11 mouse cellular contexts compared by ENCODE assay signal in genomic region chr11:87584711-87585505, GRCm38 (mm10). TPM values are rescaled to one million over a fixed set of nuclear protein-coding genes. Genes with fewer than 3 reads are reported as not detected.
DNase-seq lines count a peak whose midpoint lies in the region; ATAC-seq and TF ChIP-seq lines count a peak whose summit lies in the region.
"Had no signal": no experiment of that assay in that cellular context is flagged by ENCODE, and none has a peak within 500 bp of the region (broad histone marks: within the 10 kb centered on the region; RNA-seq: fewer than 3 reads in every experiment).

No protein-coding gene starts in this region.

- H3K9me3 ChIP-seq in liver, embryonic 13.5 days (replicated peaks), result no peaks in the 10 kb centered on the region
- H3K9me3 ChIP-seq in liver, embryonic 11.5 days (ENCODE audit: control insufficient read depth, low read length), result no peaks in the 10 kb centered on the region
- H3K9me3 ChIP-seq in kidney, postnatal 0 days (replicated peaks; ENCODE audit: low read length), result no peaks in the 10 kb centered on the region
- no peaks in the 10 kb centered on the region for H3K9me3 ChIP-seq in stomach, embryonic 15.5 days
- H3K9me3 ChIP-seq in midbrain, embryonic 13.5 days, result no peaks in the 10 kb centered on the region
- H3K9me3 ChIP-seq: G1E; midbrain, embryonic 12.5 days had no signal

- H3K27ac ChIP-seq in liver, embryonic 13.5 days, result peak overlapping the region; percentile 52
- H3K27ac ChIP-seq in liver, embryonic 11.5 days (ENCODE audit: low read depth, low read length), result no peak overlapping the region
- peak overlapping the region; percentile 55 for H3K27ac ChIP-seq in kidney, postnatal 0 days
- H3K27ac ChIP-seq in stomach, embryonic 15.5 days, result peak overlapping the region; percentile 48
- H3K27ac ChIP-seq in midbrain, embryonic 13.5 days, result no peak overlapping the region
- H3K27ac ChIP-seq: midbrain, embryonic 12.5 days had no signal

- no peak overlapping the region for H3K4me2 ChIP-seq in liver, embryonic 13.5 days
- H3K4me2 ChIP-seq in liver, embryonic 11.5 days, result no peak overlapping the region
- no peak overlapping the region for H3K4me2 ChIP-seq in kidney, postnatal 0 days (ENCODE audit: low read length)
- no peak overlapping the region for H3K4me2 ChIP-seq in stomach, embryonic 15.5 days
- H3K4me2 ChIP-seq in midbrain, embryonic 13.5 days (replicated peaks), result no peak overlapping the region
- H3K4me2 ChIP-seq: midbrain, embryonic 12.5 days had no signal

- intact Hi-C loops in left cerebral cortex, postnatal 36 days (cut with DNase I), result no loop called here

- H3K4me3 ChIP-seq in liver, embryonic 13.5 days (replicated peaks), result no peak overlapping the region
- no peak overlapping the region for H3K4me3 ChIP-seq in liver, embryonic 11.5 days (ENCODE audit: low read depth, low read length)
- H3K4me3 ChIP-seq in kidney, postnatal 0 days (replicated peaks; ENCODE audit: low read depth, low read length), result no peak overlapping the region
- no peak overlapping the region for H3K4me3 ChIP-seq in stomach, embryonic 15.5 days (replicated peaks)
- no peak overlapping the region for H3K4me3 ChIP-seq in midbrain, embryonic 13.5 days (replicated peaks)
- H3K4me3 ChIP-seq: midbrain, embryonic 12.5 days had no signal

- no peaks in the 10 kb centered on the region for H3K27me3 ChIP-seq in liver, embryonic 13.5 days
- H3K27me3 ChIP-seq in liver, embryonic 11.5 days (replicated peaks; ENCODE audit: control insufficient read depth, insufficient read depth, low read length), result no peaks in the 10 kb centered on the region
- no peaks in the 10 kb centered on the region for H3K27me3 ChIP-seq in kidney, postnatal 0 days (ENCODE audit: insufficient read depth, low read length)
- H3K27me3 ChIP-seq in stomach, embryonic 15.5 days (replicated peaks), result no peaks in the 10 kb centered on the region
- 0 out of 2 replicates have a peak, but pooled peaks cover 5% of the 10 kb centered on the region for H3K27me3 ChIP-seq in midbrain, embryonic 13.5 days

- H3K9ac ChIP-seq in liver, embryonic 13.5 days, result no peak overlapping the region
- H3K9ac ChIP-seq in liver, embryonic 11.5 days (ENCODE audit: low read depth, low read length), result no peak overlapping the region
- H3K9ac ChIP-seq in kidney, postnatal 0 days (ENCODE audit: low read depth, low read length), result no peak overlapping the region
- no peak overlapping the region for H3K9ac ChIP-seq in stomach, embryonic 15.5 days
- no peak overlapping the region for H3K9ac ChIP-seq in midbrain, embryonic 13.5 days (replicated peaks)
- H3K9ac ChIP-seq: midbrain, embryonic 12.5 days had no signal

- ATAC-seq in liver, embryonic 13.5 days (ENCODE audit: low read depth), result no peak
- no peak for ATAC-seq in liver, embryonic 11.5 days (replicated peaks; ENCODE audit: low FRiP score)
- peak; percentile 34; the same call in 1 of the 2 replicates for ATAC-seq in kidney, postnatal 0 days (replicated peaks; ENCODE audit: low FRiP score, low read depth)
- ATAC-seq in stomach, embryonic 15.5 days (ENCODE audit: insufficient read depth, low FRiP score, low read depth), result no peak
- no peak for ATAC-seq in midbrain, embryonic 13.5 days

- H3K4me1 ChIP-seq in liver, embryonic 13.5 days (replicated peaks), result peaks cover 11% of the 10 kb centered on the region
- H3K4me1 ChIP-seq in liver, embryonic 11.5 days (replicated peaks; ENCODE audit: control insufficient read depth, insufficient read depth, low read length), result peaks cover 2% of the 10 kb centered on the region
- H3K4me1 ChIP-seq in kidney, postnatal 0 days (replicated peaks; ENCODE audit: insufficient read depth, low read length), result peaks cover 7% of the 10 kb centered on the region
- H3K4me1 ChIP-seq in stomach, embryonic 15.5 days, result peaks cover 10% of the 10 kb centered on the region; the same call in 1 of the 2 replicates
- peaks cover 21% of the 10 kb centered on the region for H3K4me1 ChIP-seq in midbrain, embryonic 13.5 days (replicated peaks)

- no peak for TF ChIP-seq CTCF in kidney, postnatal 0 days (IDR thresholded peaks at IDR 0.05; ENCODE audit: low read depth)

- 69% methylated on average over 10 of the region's 10 CpGs for WGBS in liver, embryonic 13.5 days (ENCODE audit: insufficient replicate concordance)
- 81% methylated on average over 10 of the region's 10 CpGs for WGBS in liver, embryonic 11.5 days
- 62% methylated on average over 10 of the region's 10 CpGs for WGBS in kidney, postnatal 0 days
- WGBS in stomach, embryonic 15.5 days, result 69% methylated on average over 10 of the region's 10 CpGs
- 87% methylated on average over 10 of the region's 10 CpGs for WGBS in midbrain, embryonic 13.5 days

- no peaks in the 10 kb centered on the region for H3K36me3 ChIP-seq in liver, embryonic 13.5 days
- no peaks in the 10 kb centered on the region for H3K36me3 ChIP-seq in liver, embryonic 11.5 days (ENCODE audit: control insufficient read depth, insufficient read depth, low read length)
- 0 out of 2 replicates have a peak, but pooled peaks cover 3% of the 10 kb centered on the region for H3K36me3 ChIP-seq in kidney, postnatal 0 days (ENCODE audit: insufficient read depth, low read length)
- no peaks in the 10 kb centered on the region for H3K36me3 ChIP-seq in stomach, embryonic 15.5 days
- no peaks in the 10 kb centered on the region for H3K36me3 ChIP-seq in midbrain, embryonic 13.5 days
- H3K36me3 ChIP-seq: midbrain, embryonic 12.5 days had no signal

- DNase-seq in liver, embryonic 13.5 days, result no peak
- DNase-seq in liver, embryonic 11.5 days (ENCODE audit: low spot score), result no peak
- peak; percentile 76 to 84 for DNase-seq in heart, adult 18-20 months
- peak; percentile 79 for DNase-seq in kidney, postnatal 0 days (ENCODE audit: low spot score)
- no peak for DNase-seq in left cerebral cortex, postnatal 36 days (ENCODE audit: low spot score in 2 of 2)
- DNase-seq: right cerebral cortex, postnatal 14 days had no signal

RNA-seq across cellular contexts. Expression of gene Mtmr4, which starts 7.1 kb away (rescaled TPM):
- polyA plus RNA-seq in liver, embryonic 13.5 days (2015; fragmentation: Nextera tagmentation; extraction: Ambion mirVana), result 9.4 and 12.2 TPM in 2 replicates
- polyA plus RNA-seq in liver, embryonic 11.5 days (2014; fragmentation: Nextera tagmentation; extraction: Ambion mirVana), result 31.5 and 34.8 TPM in 2 replicates
- 10 to 100 TPM; 22.9 to 25.2 TPM for total RNA-seq in heart, adult 18-20 months (2021)
- 19.8 and 21.0 TPM in 2 replicates for polyA plus RNA-seq in kidney, postnatal 0 days (2015; fragmentation: Nextera tagmentation; extraction: Ambion mirVana)
- polyA plus RNA-seq in stomach, embryonic 15.5 days (2015; fragmentation: Nextera tagmentation; extraction: Ambion mirVana), result 25.6 and 26.5 TPM in 2 replicates
- total RNA-seq in left cerebral cortex, postnatal 36 days (2021), result 10 to 100 TPM; 88.0 to 93.4 TPM
- polyA plus RNA-seq in midbrain, embryonic 13.5 days (2015; fragmentation: Nextera tagmentation; extraction: Ambion mirVana), result 61.8 and 66.6 TPM in 2 replicates

RNA-seq across cellular contexts. Expression of gene Sept4, which starts 16.2 kb away (rescaled TPM):
- 11.2 and 14.9 TPM in 2 replicates for polyA plus RNA-seq in liver, embryonic 13.5 days (2015; fragmentation: Nextera tagmentation; extraction: Ambion mirVana)
- polyA plus RNA-seq in liver, embryonic 11.5 days (2014; fragmentation: Nextera tagmentation; extraction: Ambion mirVana), result 11.1 and 12.8 TPM in 2 replicates
- 10 to 100 TPM; 31.8 to 37.7 TPM for total RNA-seq in heart, adult 18-20 months (2021)
- 146 TPM in 2 replicates for polyA plus RNA-seq in kidney, postnatal 0 days (2015; fragmentation: Nextera tagmentation; extraction: Ambion mirVana)
- 22.2 and 23.7 TPM in 2 replicates for polyA plus RNA-seq in stomach, embryonic 15.5 days (2015; fragmentation: Nextera tagmentation; extraction: Ambion mirVana)
- total RNA-seq in left cerebral cortex, postnatal 36 days (2021), result 100 to 1,000 TPM; 161 to 227 TPM
- polyA plus RNA-seq in midbrain, embryonic 13.5 days (2015; fragmentation: Nextera tagmentation; extraction: Ambion mirVana), result 17.8 and 18.0 TPM in 2 replicates

RNA-seq across cellular contexts. Expression of gene Gm11492, which starts 18.5 kb away (rescaled TPM):
- not detected in 2 replicates for polyA plus RNA-seq in liver, embryonic 13.5 days (2015; fragmentation: Nextera tagmentation; extraction: Ambion mirVana)
- polyA plus RNA-seq in liver, embryonic 11.5 days (2014; fragmentation: Nextera tagmentation; extraction: Ambion mirVana), result not detected in 2 replicates
- not detected for total RNA-seq in heart, adult 18-20 months (2021)
- polyA plus RNA-seq in kidney, postnatal 0 days (2015; fragmentation: Nextera tagmentation; extraction: Ambion mirVana), result not detected in 2 replicates
- not detected in 2 replicates for polyA plus RNA-seq in stomach, embryonic 15.5 days (2015; fragmentation: Nextera tagmentation; extraction: Ambion mirVana)
- under 1 TPM in 1 of 2 experiments, not detected in 1; 0.20 TPM for total RNA-seq in left cerebral cortex, postnatal 36 days (2021)
- polyA plus RNA-seq in midbrain, embryonic 13.5 days (2015; fragmentation: Nextera tagmentation; extraction: Ambion mirVana), result not detected in 2 replicates
- total RNA-seq: layer of hippocampus, adult 18-20 months had no signal
- polyA plus RNA-seq: G1E; midbrain, embryonic 12.5 days had no signal

RNA-seq across cellular contexts. Expression of gene Hsf5, which starts 32.1 kb away (rescaled TPM):
- polyA plus RNA-seq in liver, embryonic 13.5 days (2015; fragmentation: Nextera tagmentation; extraction: Ambion mirVana), result 0.03 TPM in 1 of 2 replicates, not detected in the other
- polyA plus RNA-seq in liver, embryonic 11.5 days (2014; fragmentation: Nextera tagmentation; extraction: Ambion mirVana), result 0.08 and 0.10 TPM in 2 replicates
- not detected for total RNA-seq in heart, adult 18-20 months (2021)
- 0.11 and 0.16 TPM in 2 replicates for polyA plus RNA-seq in kidney, postnatal 0 days (2015; fragmentation: Nextera tagmentation; extraction: Ambion mirVana)
- polyA plus RNA-seq in stomach, embryonic 15.5 days (2015; fragmentation: Nextera tagmentation; extraction: Ambion mirVana), result 0.26 and 0.31 TPM in 2 replicates
- under 1 TPM; 0.42 to 0.57 TPM for total RNA-seq in left cerebral cortex, postnatal 36 days (2021)
- polyA plus RNA-seq in midbrain, embryonic 13.5 days (2015; fragmentation: Nextera tagmentation; extraction: Ambion mirVana), result 0.37 and 0.40 TPM in 2 replicates
- polyA plus RNA-seq: G1E had no signal

Comparison
In these comparisons a context has a peak if more than half of its experiments do, and no peak if none do; other contexts are left out.
1. H3K27ac ChIP-seq: peak in liver, embryonic 13.5 days (single experiment), kidney, postnatal 0 days (single experiment) and stomach, embryonic 15.5 days (single experiment); none in liver, embryonic 11.5 days (single experiment) and midbrain, embryonic 13.5 days (single experiment).
2. DNase-seq: peak in heart, adult 18-20 months (2 of 2) and kidney, postnatal 0 days (single experiment); none in liver, embryonic 13.5 days (single experiment), liver, embryonic 11.5 days (single experiment) and left cerebral cortex, postnatal 36 days (0 of 2).